Mouse (Mus musculus) heart, embryonic 13.5 days (tissue): ENCODE measurements around the gene Tbx6. TPM values are rescaled to one million over a fixed set of nuclear protein-coding genes. Genes with fewer than 3 reads are reported as not detected.

Experiments
- ATAC-seq: fragments of 200-750 bp; cut with Nextera tagmentation; 2 replicates; pipeline ENCODE4 v1.8.0; 2017; ENCODE audit warnings: moderate TSS enrichment; ENCODE audit not compliant: insufficient number of reproducible peaks, low FRiP score, low TSS enrichment; ENCODE audit errors: extremely low read depth
- H3K27ac ChIP-seq: fragments of 300-500 bp; sonication (generic); replicated peaks from 2 replicates; pipeline ENCODE4 v1.5.1; 2015; ENCODE audit warnings: moderate library complexity, mild to moderate bottlenecking, inconsistent platforms
- H3K27me3 ChIP-seq: fragments of 300-500 bp; sonication (generic); replicated peaks from 2 replicates; pipeline ENCODE4 v1.6.1; 2015; ENCODE audit warnings: mild to moderate bottlenecking, inconsistent platforms
- H3K36me3 ChIP-seq: fragments of 300-500 bp; sonication (generic); 2 replicates; pipeline ENCODE4 v1.6.1; 2015; ENCODE audit warnings: mild to moderate bottlenecking, inconsistent platforms
- H3K4me1 ChIP-seq: fragments of 300-500 bp; sonication (generic); 2 replicates; pipeline ENCODE4 v1.6.1; 2015; ENCODE audit warnings: inconsistent platforms
- H3K4me2 ChIP-seq: fragments of 300-500 bp; sonication (generic); 2 replicates; pipeline ENCODE4 v1.6.1; 2015; ENCODE audit warnings: inconsistent platforms, mild to moderate bottlenecking, moderate library complexity
- H3K4me3 ChIP-seq: fragments of 300-500 bp; sonication (generic); 2 replicates; pipeline ENCODE4 v1.5.1; 2015; ENCODE audit warnings: moderate library complexity, mild to moderate bottlenecking, inconsistent platforms
- H3K9ac ChIP-seq: fragments of 300-500 bp; sonication (generic); 2 replicates; pipeline ENCODE4 v1.6.1; 2015; ENCODE audit warnings: inconsistent platforms, mild to moderate bottlenecking, moderate library complexity
- H3K9me3 ChIP-seq: fragments of 300-500 bp; sonication (generic); 2 replicates; pipeline ENCODE4 v1.6.1; 2016; ENCODE audit warnings: inconsistent platforms
- WGBS: fragments of 180-500 bp; shearing (Covaris S2); methylation state at CpG from one replicate; pipeline ENCODE4 v1.1.7; 2015; ENCODE audit warnings: mixed read lengths; 5-methylcytosine and 5-hydroxymethylcytosine counted together
- polyA plus RNA-seq: library from polyadenylated mRNA; unstranded; fragments of >200 nt; fragmentation: Nextera tagmentation; extraction: Ambion mirVana; gene quantifications from 2 replicates; pipeline ENCODE4 v1.2.1, GENCODE M21; 2015

Tbx6 gene
- polyA plus RNA-seq, 1 experiment from 2014 or later, result 0.32 TPM

DNA sequence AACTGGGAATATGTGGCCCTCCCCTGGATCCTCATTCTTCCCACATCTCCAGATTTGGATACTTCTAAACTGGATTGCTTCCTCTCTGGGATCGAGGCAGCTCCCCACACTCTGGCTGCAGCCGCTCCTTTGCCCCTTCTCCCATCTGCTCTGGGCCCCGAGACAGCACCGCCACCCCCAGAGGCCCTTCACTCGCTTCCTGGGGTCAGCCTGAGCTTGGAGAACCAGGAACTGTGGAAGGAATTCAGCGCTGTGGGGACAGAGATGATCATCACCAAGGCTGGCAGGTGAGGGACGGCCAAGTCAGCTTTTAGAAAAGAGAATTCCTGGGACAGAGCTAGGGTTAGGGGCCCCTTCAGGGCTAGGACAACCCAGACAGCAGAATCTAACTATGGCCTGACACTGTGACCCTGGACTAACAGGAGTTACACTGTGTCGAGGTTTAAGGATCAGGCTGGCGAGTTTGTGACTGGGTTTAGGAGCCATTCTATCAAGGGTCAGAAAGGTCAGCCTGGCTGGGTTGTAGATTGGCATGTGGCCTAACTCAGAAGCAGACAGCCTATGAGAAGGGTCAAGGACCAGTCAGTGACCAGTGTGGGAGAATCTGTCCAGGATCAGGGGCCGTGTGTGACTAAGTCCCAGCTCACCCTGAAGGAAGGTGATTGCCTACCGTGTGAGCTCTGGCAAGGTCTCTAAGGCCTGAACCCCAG lies 533 bp downstream of the Tbx6 start:
- H3K4me2 ChIP-seq, result peak overlapping the region; percentile 87
- peaks cover 42% of the 10 kb centered on the region for H3K36me3 ChIP-seq
- H3K9me3 ChIP-seq, result no peaks in the 10 kb centered on the region
- peaks cover 42% of the 10 kb centered on the region for H3K4me1 ChIP-seq
- H3K27me3 ChIP-seq, result no peaks in the 10 kb centered on the region
- peak overlapping the region; percentile 55 for H3K4me3 ChIP-seq
- no peak for ATAC-seq
- peak overlapping the region; percentile 82 for H3K9ac ChIP-seq
- WGBS, result 37% methylated on average over 11 of the region's 11 CpGs
- peak overlapping the region; percentile 4; the same call in 1 of the 2 replicates for H3K27ac ChIP-seq

- peaks cover 34% of the 10 kb centered on the region for H3K4me1 ChIP-seq
- 81% methylated on average over 13 of the region's 13 CpGs for WGBS
- H3K27me3 ChIP-seq, result no peaks in the 10 kb centered on the region
- no peak for ATAC-seq
- H3K4me3 ChIP-seq, result no peak overlapping the region
- no peaks in the 10 kb centered on the region for H3K9me3 ChIP-seq
- no peak overlapping the region for H3K4me2 ChIP-seq
- H3K27ac ChIP-seq, result no peak overlapping the region
- no peak overlapping the region for H3K9ac ChIP-seq
- peaks cover 51% of the 10 kb centered on the region for H3K36me3 ChIP-seq
Measured at GRCm38 (mm10) chr7:126782693-126783092, 1.4 kb downstream of the Tbx6 start.

- Histone ChIP-seq H3K9ac (no peak overlapping the region), H3K27me3 (no peaks in the 10 kb centered on the region), H3K9me3 (no peaks in the 10 kb centered on the region), H3K4me1 (peaks cover 23% of the 10 kb centered on the region), H3K4me2 (no peak overlapping the region), H3K36me3 (peaks cover 61% of the 10 kb centered on the region), H3K27ac (no peak overlapping the region), H3K4me3 (no peak overlapping the region)
- ATAC-seq, result no peak
- WGBS, result 65% methylated on average over 7 of the region's 7 CpGs
Measured at GRCm38 (mm10) chr7:126784469-126784868, 3.2 kb downstream of the Tbx6 start.

GRCm38 (mm10) chr7:126785056-126785455 lies 3.8 kb downstream of the Tbx6 start:
- Histone ChIP-seq H3K4me2 (no peak overlapping the region), H3K9ac (0 out of 2 replicates have a peak overlapping the region, but pooled peaks have one; percentile 10), H3K9me3 (no peaks in the 10 kb centered on the region), H3K27me3 (no peaks in the 10 kb centered on the region), H3K4me3 (no peak overlapping the region), H3K27ac (no peak overlapping the region), H3K4me1 (peaks cover 23% of the 10 kb centered on the region), H3K36me3 (peaks cover 67% of the 10 kb centered on the region)
- ATAC-seq, result no peak
- WGBS, result 58% methylated on average over 4 of the region's 4 CpGs

DNA sequence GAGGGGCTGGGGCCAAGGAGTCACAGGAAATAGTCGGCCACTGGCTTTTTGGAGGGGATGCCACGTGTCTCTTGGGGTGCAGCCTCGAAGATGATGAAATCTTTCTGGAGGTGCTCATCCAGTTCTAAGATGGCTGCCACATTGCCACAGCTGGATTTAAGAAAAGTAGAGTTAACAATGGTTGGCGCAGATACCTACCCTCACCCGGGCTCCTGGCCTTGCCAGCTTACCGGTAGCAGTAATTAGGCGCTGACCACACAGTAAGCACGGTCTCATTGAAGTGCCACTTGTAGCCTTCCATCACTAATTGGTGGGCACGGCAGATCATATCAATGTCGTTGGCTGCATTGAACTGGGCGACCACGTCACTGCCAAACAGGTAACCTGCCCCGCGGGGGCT lies 4.9 kb downstream of the Tbx6 start:
- H3K4me2 ChIP-seq, result no peak overlapping the region
- WGBS, result 91% methylated on average over 14 of the region's 14 CpGs
- H3K27ac ChIP-seq, result no peak overlapping the region
- H3K4me3 ChIP-seq, result no peak overlapping the region
- H3K27me3 ChIP-seq, result no peaks in the 10 kb centered on the region
- no peaks in the 10 kb centered on the region for H3K9me3 ChIP-seq
- ATAC-seq, result no peak
- no peak overlapping the region for H3K9ac ChIP-seq
- peaks cover 26% of the 10 kb centered on the region for H3K4me1 ChIP-seq
- H3K36me3 ChIP-seq, result peaks cover 71% of the 10 kb centered on the region

DNA sequence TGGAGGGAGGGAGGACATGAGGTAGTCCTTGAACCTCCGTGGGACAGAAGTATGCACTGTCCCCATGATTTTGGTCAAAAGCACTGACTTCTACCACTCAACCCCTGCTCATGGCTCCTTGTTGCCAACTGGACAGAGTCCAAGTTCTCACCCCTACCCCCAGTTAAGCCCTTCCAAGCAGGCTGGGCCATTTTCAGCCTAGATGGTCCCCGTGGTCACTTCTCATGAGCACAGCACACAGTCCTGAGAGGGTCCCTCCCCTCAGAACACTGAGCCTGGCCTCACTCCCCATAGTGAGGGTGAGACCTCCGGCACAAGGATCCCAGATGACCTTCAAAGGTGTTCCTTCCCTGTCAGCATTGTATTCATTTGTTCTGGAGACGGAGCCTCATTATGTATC lies 7.9 kb downstream of the Tbx6 start:
- Histone ChIP-seq H3K4me3 (no peak overlapping the region), H3K9ac (no peak overlapping the region), H3K4me1 (peaks cover 37% of the 10 kb centered on the region), H3K4me2 (no peak overlapping the region), H3K9me3 (no peaks in the 10 kb centered on the region), H3K27ac (no peak overlapping the region), H3K36me3 (peaks cover 67% of the 10 kb centered on the region), H3K27me3 (no peaks in the 10 kb centered on the region)
- ATAC-seq, result no peak
- WGBS, result 88% methylated on average over 4 of the region's 4 CpGs

DNA sequence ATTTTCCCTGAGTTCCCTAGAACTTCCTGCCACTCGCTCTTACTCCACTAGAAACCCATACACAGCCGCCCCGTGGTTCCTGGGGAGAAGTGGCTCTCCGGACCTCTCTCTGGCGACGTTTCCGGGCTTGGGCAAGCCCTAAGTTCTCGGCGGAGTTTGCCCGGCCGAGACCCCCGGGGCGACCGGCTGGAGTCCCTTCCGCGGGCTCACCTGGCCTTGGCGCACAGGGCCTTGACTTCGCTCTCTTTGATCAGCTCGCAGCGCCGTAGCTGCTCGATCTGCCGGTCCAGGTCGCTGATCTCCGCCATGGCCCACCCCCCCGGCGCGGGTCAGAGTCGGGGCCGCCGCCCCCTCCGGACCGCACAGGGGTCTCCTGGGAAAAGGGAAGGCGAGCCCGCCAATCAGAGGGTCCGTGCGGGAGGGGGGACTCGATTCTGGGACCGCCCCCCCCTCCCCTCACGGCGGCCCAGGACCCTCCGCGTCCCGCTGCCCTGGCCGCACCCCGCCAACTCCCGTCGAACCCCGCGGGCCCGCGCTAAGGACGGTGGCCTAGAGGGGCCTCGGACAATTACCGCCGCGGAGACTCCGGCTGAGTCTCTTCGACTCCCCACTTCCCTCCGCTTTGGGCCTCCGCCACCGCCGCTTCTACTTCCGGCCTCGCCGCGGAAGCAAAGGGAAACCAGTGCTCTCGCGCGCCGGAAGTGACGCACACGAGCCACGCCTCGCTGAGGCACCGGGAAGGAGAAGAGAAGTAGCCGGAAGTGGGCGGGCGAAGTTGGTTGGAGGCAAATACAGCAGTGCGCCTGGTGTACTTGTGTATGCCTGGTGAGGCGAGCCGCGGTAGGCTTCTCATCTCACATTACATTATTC lies 10.8 kb downstream of the Tbx6 start, which contains the start of gene Ppp4c:
Gene Ppp4c, minus strand, starts transcription at position 646 of the 870 bp plus-strand sequence.
- no peaks in the 10 kb centered on the region for H3K9me3 ChIP-seq
- H3K27me3 ChIP-seq, result no peaks in the 10 kb centered on the region
- H3K4me3 ChIP-seq, result peak within 1 kb of the TSS; percentile 79
- H3K4me2 ChIP-seq, result peak within 1 kb of the TSS; percentile 87
- peak within 1 kb of the TSS; percentile 93 for H3K9ac ChIP-seq
- WGBS, result under 1% methylated on average over 82 of the region's 83 CpGs
- peaks cover 65% of the 10 kb centered on the region for H3K4me1 ChIP-seq
- peak within 1 kb of the TSS; percentile 97 for H3K27ac ChIP-seq
- peaks cover 67% of the 10 kb centered on the region for H3K36me3 ChIP-seq
- ATAC-seq, result peak; percentile 82

- no peaks in the 10 kb centered on the region for H3K9me3 ChIP-seq
- WGBS, result 16% methylated on average over 11 of the region's 11 CpGs
- peaks cover 73% of the 10 kb centered on the region for H3K4me1 ChIP-seq
- peak overlapping the region; percentile 79 for H3K4me3 ChIP-seq
- peak overlapping the region; percentile 93 for H3K9ac ChIP-seq
- no peak; the same call in 1 of the 2 replicates for ATAC-seq
- peak overlapping the region; percentile 87 for H3K4me2 ChIP-seq
- peaks cover 67% of the 10 kb centered on the region for H3K36me3 ChIP-seq
- peak overlapping the region; percentile 97 for H3K27ac ChIP-seq
- no peaks in the 10 kb centered on the region for H3K27me3 ChIP-seq
Measured at GRCm38 (mm10) chr7:126792721-126793443, 11.6 kb downstream of the Tbx6 start.

- Histone ChIP-seq H3K9ac (0 out of 2 replicates have a peak overlapping the region, but pooled peaks have one; percentile 93), H3K4me2 (peak overlapping the region; percentile 87), H3K4me1 (peaks cover 74% of the 10 kb centered on the region), H3K36me3 (peaks cover 59% of the 10 kb centered on the region), H3K4me3 (peak overlapping the region; percentile 79; the same call in 1 of the 2 replicates), H3K27me3 (no peaks in the 10 kb centered on the region), H3K9me3 (no peaks in the 10 kb centered on the region), H3K27ac (peak overlapping the region; percentile 97)
- no peak for ATAC-seq
- WGBS, result 60% methylated on average over 4 of the region's 4 CpGs
Measured at GRCm38 (mm10) chr7:126793456-126794270, 12.4 kb downstream of the Tbx6 start.

- no peak overlapping the region for H3K4me3 ChIP-seq
- 53% methylated on average over 4 of the region's 4 CpGs for WGBS
- H3K27me3 ChIP-seq, result no peaks in the 10 kb centered on the region
- no peaks in the 10 kb centered on the region for H3K9me3 ChIP-seq
- H3K27ac ChIP-seq, result peak overlapping the region; percentile 97
- H3K4me1 ChIP-seq, result peaks cover 74% of the 10 kb centered on the region
- no peak overlapping the region for H3K9ac ChIP-seq
- no peak for ATAC-seq
- H3K4me2 ChIP-seq, result no peak overlapping the region
- H3K36me3 ChIP-seq, result peaks cover 53% of the 10 kb centered on the region
Measured at GRCm38 (mm10) chr7:126794271-126794605, 13.0 kb downstream of the Tbx6 start.
